Mouse (Mus musculus) embryonic fibroblast, embryonic 13.5 days (primary cell): ENCODE measurements around the gene Vsir. TPM values are rescaled to one million over a fixed set of nuclear protein-coding genes. Genes with fewer than 3 reads are reported as not detected.
A peak's percentile ranks its signal among the peaks of the same experiment; 100 is the strongest.

Experiments
- H3K27ac ChIP-seq: 2 replicates; pipeline ENCODE4 v1.5.1; 2012; ENCODE audit warnings: low read length, control low read depth, inconsistent platforms; ENCODE audit not compliant: insufficient read depth
- H3K4me1 ChIP-seq: 2 replicates; pipeline ENCODE4 v1.6.1; 2011; ENCODE audit warnings: low read length; ENCODE audit not compliant: control insufficient read depth, insufficient read depth
- H3K4me3 ChIP-seq: 2 replicates; pipeline ENCODE4 v1.5.1; 2011; ENCODE audit warnings: mild to moderate bottlenecking, control low read depth, low read length; ENCODE audit not compliant: insufficient read depth
- CTCF ChIP-seq: IDR thresholded peaks from 2 replicates; pipeline ENCODE4 v1.5.1; 2011; ENCODE audit warnings: mild to moderate bottlenecking, control low read depth, low read length, moderate library complexity, borderline replicate concordance; ENCODE audit not compliant: insufficient read depth
- POLR2A ChIP-seq: IDR thresholded peaks from 2 replicates; pipeline ENCODE4 v1.6.1; 2011; ENCODE audit warnings: low read depth, mild to moderate bottlenecking, control low read depth, low read length, moderate library complexity
- polyA plus RNA-seq: library from polyadenylated mRNA; stranded (reverse); fragments of >200 nt; gene quantifications from 2 replicates; pipeline ENCODE4 v1.2.4, GENCODE M21; 2011; ENCODE audit warnings: low read depth; ENCODE audit not compliant: missing spikeins, insufficient read length

The Vsir gene
- polyA plus RNA-seq, 1 experiment = 5.1 TPM

- Histone ChIP-seq H3K4me1 (peaks cover 2% of the 10 kb centered on the region; the same call in 1 of the 2 replicates), H3K4me3 (no peak overlapping the region), H3K27ac (no peak overlapping the region)
- TF ChIP-seq CTCF (peak; percentile 58; the same call in 1 of the 2 replicates), POLR2A (no peak)
Observed at GRCm38 (mm10) chr10:60419624-60420023, 73.0 kb downstream of the Vsir start.

Other genes starting within 250 kb of the Vsir start
- gene Spock2, start 240.6 kb upstream of the Vsir start, polyA plus RNA-seq = 1.1 and 1.6 TPM in 2 replicates
- 0.13 and 0.63 TPM in 2 replicates for gene Chst3, start 127.6 kb upstream of the Vsir start, polyA plus RNA-seq
- gene Psap, start 69.2 kb upstream of the Vsir start, polyA plus RNA-seq = 665 and 734 TPM in 2 replicates
- not detected in 2 replicates for gene Gm17455, start 52.9 kb downstream of the Vsir start, polyA plus RNA-seq